Mouse (Mus musculus) ZHBTc4 (cell line): ENCODE measurements around the gene Ccpg1.
A peak's percentile ranks its signal among the peaks of the same experiment; 100 is the strongest.

ENCODE experiments used
- DNase-seq: peaks from one replicate; pipeline ENCODE4 v3.0.0-alpha.2; 2011; ENCODE audit warnings: low read depth, low spot score

Gene Ccpg1

GRCm38 (mm10) chr9:72992576-72992975, 7.3 kb downstream of the Ccpg1 start:
- no peak for DNase-seq

GRCm38 (mm10) chr9:72996167-72996566, 10.9 kb downstream of the Ccpg1 start:
- peak; percentile 90 for DNase-seq

- DNase-seq, result peak; percentile 78
Observed at GRCm38 (mm10) chr9:72996806-72997205, 11.6 kb downstream of the Ccpg1 start.

- DNase-seq, result no peak
Observed at GRCm38 (mm10) chr9:73000487-73000886, 15.3 kb downstream of the Ccpg1 start.

GRCm38 (mm10) chr9:73001314-73002011, 16.2 kb downstream of the Ccpg1 start:
- DNase-seq, result no peak

GRCm38 (mm10) chr9:73002177-73002576, 16.9 kb downstream of the Ccpg1 start:
- no peak for DNase-seq

GRCm38 (mm10) chr9:73004076-73004475, 18.8 kb downstream of the Ccpg1 start:
- no peak for DNase-seq

GRCm38 (mm10) chr9:73005106-73005505, 19.9 kb downstream of the Ccpg1 start:
- peak; percentile 70 for DNase-seq

- peak; percentile 66 for DNase-seq
Observed at GRCm38 (mm10) chr9:73006175-73006574, 20.9 kb downstream of the Ccpg1 start.

GRCm38 (mm10) chr9:73008384-73008783, 23.2 kb downstream of the Ccpg1 start:
- DNase-seq, result no peak

GRCm38 (mm10) chr9:73012629-73013028, 27.4 kb downstream of the Ccpg1 start:
- no peak for DNase-seq

- no peak for DNase-seq
Observed at GRCm38 (mm10) chr9:73014724-73015123, 29.5 kb downstream of the Ccpg1 start.

GRCm38 (mm10) chr9:73019841-73020240, 34.6 kb downstream of the Ccpg1 start:
- DNase-seq, result no peak

- DNase-seq, result no peak
Observed at GRCm38 (mm10) chr9:73020566-73021097, 35.4 kb downstream of the Ccpg1 start.

- peak; percentile 81 for DNase-seq
Observed at GRCm38 (mm10) chr9:73025818-73026636, 40.8 kb downstream of the Ccpg1 start.

GRCm38 (mm10) chr9:73030443-73030842, 45.2 kb downstream of the Ccpg1 start:
- DNase-seq, result no peak

- DNase-seq, result no peak
Observed at GRCm38 (mm10) chr9:73031421-73031820, 46.2 kb downstream of the Ccpg1 start.

GRCm38 (mm10) chr9:73033406-73033805, 48.2 kb downstream of the Ccpg1 start:
- DNase-seq, result no peak

GRCm38 (mm10) chr9:73039222-73039945, 54.2 kb downstream of the Ccpg1 start:
- DNase-seq, result peak; percentile 95

- DNase-seq, result no peak
Observed at GRCm38 (mm10) chr9:73040080-73040479, 54.9 kb downstream of the Ccpg1 start, which contains the start of gene Pigb. Pigb (minus strand) TSS chr9:73040378.

- peak; percentile 90 for DNase-seq
Observed at GRCm38 (mm10) chr9:73044146-73045079, 59.2 kb downstream of the Ccpg1 start, which contains the start of gene Rab27a. Rab27a (plus strand) TSS chr9:73044854.
